Mouse (Mus musculus): ENCODE results near the gene Olfr1341. TPM values are rescaled to one million over a fixed set of nuclear protein-coding genes. Genes with fewer than 3 reads are reported as not detected.

Gene Olfr1341
- polyA plus RNA-seq (2015; fragmentation: Nextera tagmentation; extraction: Ambion mirVana) = not detected in 2 replicates

DNA sequence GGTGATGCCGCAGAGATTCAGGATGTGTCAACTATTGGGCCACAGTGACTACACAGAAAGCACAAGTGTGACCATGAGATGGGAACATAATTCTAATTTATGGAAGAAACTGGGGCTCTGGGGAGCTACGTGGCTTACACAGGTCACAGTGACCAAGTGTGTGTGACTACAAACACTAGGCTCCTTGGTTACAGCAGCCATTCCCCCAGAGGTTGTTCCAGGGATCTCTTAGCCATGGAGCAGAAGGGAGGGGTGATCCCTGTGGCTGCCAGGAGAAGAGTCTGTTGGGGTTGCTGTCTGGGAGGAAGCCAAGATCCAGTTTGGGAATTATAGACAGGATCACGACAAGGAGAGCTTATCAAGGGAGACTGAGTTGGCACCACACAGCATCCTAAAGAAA is at the start of gene Olfr1341:
Gene Olfr1341, plus strand, starts transcription at position 301 of the 400 bp plus-strand sequence.
- H3K9me3 ChIP-seq = no peaks in the 10 kb centered on the region
- H3K9ac ChIP-seq = no peak within 1 kb of the TSS
- no peaks in the 10 kb centered on the region for H3K27me3 ChIP-seq (replicated peaks)
- ATAC-seq = no peak
- H3K4me2 ChIP-seq (replicated peaks) = no peak within 1 kb of the TSS
- no peaks in the 10 kb centered on the region for H3K36me3 ChIP-seq
- WGBS = 84% methylated on average over 3 of the region's 3 CpGs
- H3K27ac ChIP-seq = no peak within 1 kb of the TSS
- no peak within 1 kb of the TSS for H3K4me3 ChIP-seq (replicated peaks)
- H3K4me1 ChIP-seq (replicated peaks) = no peaks in the 10 kb centered on the region

DNA sequence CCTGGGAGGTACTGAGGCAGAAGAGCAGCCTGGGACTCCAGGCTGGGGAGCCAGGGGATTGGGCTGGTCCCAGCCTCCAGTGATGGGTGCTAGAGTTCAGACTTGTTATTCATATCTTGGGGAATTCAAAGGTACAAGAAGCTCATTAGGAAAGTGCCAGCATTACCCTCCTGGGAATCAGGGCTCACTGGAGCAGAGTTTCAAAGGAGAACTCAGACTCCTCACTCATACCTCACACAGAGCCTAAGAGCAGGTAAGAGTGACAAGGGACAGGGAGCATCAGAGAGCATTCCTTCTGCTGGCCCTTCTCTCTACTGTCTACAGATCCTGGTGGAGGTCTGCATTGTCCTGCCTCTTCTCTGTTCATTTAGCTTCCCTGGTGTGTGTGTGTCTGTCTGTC is 44.7 kb upstream of the Olfr1341 start, which contains the start of gene Olfr62:
Gene Olfr62, plus strand, starts transcription at position 301 of the 400 bp plus-strand sequence.
- H3K9me3 ChIP-seq = no peaks in the 10 kb centered on the region
- ATAC-seq = no peak
- H3K9ac ChIP-seq = no peak within 1 kb of the TSS
- H3K36me3 ChIP-seq = no peaks in the 10 kb centered on the region
- no peak within 1 kb of the TSS for H3K4me2 ChIP-seq (replicated peaks)
- H3K27me3 ChIP-seq (replicated peaks) = no peaks in the 10 kb centered on the region
- no peaks in the 10 kb centered on the region for H3K4me1 ChIP-seq (replicated peaks)
- H3K4me3 ChIP-seq (replicated peaks) = no peak within 1 kb of the TSS
- H3K27ac ChIP-seq = no peak within 1 kb of the TSS

DNA sequence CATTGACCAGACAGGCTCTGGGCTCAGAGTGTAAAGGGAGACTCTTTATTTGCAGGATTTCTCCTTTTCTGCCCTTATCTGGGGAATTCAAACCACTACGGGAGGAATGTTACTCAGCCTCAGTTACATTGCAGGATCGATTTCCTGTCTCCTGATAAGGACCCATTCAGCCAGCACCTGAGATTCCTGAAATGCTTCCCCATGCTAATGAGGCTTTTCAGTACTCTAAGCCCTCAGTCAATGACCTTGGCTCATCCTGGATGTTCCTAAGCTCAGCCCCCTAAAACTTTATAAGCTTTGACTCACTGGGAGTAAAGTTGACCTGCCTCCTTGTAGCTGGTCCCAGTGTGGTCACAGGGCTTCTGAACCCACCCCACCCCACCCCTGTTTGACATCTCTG is 16.2 kb upstream of the Olfr1341 start:
- H3K27ac ChIP-seq = no peak overlapping the region
- 23% methylated on average over 2 of the region's 2 CpGs for WGBS
- ATAC-seq = peak; percentile 41

DNA sequence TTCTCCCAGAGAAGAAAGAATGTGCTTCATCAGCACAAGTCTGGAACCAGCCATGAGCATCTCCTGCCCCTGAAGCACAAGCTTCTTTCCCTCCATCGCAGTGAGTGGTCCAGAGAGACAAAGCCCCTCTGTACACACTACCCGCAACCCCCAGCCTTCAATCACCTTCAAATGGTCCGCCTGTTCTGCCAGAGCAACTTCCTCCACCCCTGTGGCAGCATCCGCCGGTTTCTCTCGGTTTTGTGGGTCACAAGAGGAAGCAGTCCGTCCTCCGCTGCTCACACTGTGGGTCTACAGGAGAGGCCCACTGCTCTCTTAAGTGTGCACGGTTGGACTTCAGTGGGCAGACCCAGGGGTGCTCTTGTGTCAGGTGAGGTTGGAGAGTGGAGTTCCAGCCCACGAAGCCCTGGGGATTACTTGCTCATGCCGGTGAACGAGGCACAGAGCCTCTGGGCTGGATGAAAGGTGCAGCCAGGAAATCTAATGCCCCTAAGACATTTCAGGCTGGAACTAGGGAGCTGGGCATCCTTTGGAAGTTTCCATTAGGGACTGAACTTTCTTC is 10.8 kb upstream of the Olfr1341 start, which contains the start of gene Olfr1342:
Gene Olfr1342, minus strand, starts transcription at position 345 of the 562 bp plus-strand sequence.
- Histone ChIP-seq H3K4me1 (replicated peaks) (no peaks in the 10 kb centered on the region), H3K4me2 (replicated peaks) (no peak within 1 kb of the TSS), H3K9ac (no peak within 1 kb of the TSS), H3K27ac (no peak within 1 kb of the TSS), H3K4me3 (replicated peaks) (no peak within 1 kb of the TSS), H3K9me3 (no peaks in the 10 kb centered on the region), H3K27me3 (replicated peaks) (no peaks in the 10 kb centered on the region), H3K36me3 (no peaks in the 10 kb centered on the region)
- WGBS = 54% methylated on average over 12 of the region's 12 CpGs
- ATAC-seq = no peak

More for the DNA sequence above, 16.2 kb upstream of the Olfr1341 start:
- no peak overlapping the region for H3K4me3 ChIP-seq (replicated peaks)
- H3K9ac ChIP-seq = no peak overlapping the region
- no peak overlapping the region for H3K4me2 ChIP-seq (replicated peaks)
- no peaks in the 10 kb centered on the region for H3K9me3 ChIP-seq
- no peaks in the 10 kb centered on the region for H3K27me3 ChIP-seq (replicated peaks)
- H3K36me3 ChIP-seq = no peaks in the 10 kb centered on the region
- H3K4me1 ChIP-seq (replicated peaks) = no peaks in the 10 kb centered on the region

DNA sequence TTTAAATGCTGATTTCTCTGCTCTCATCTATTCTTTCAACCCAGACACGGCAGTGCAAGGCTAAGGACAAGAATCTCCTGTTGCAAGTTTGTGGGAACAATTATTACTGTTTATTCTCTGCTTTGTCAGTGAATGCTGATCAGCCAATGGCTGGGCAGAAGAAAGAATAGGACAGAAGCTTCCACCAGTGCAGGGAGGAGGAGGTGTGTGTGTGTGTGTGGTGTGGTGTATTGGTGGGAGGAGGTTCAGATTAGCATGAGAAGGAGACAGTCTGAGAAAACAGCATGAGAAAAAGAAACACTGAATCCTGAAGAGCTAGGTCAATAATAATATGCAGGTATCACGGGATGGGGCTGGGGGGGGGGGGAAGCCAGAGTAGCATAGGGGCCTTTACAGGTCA is 9.5 kb upstream of the Olfr1341 start:
- Histone ChIP-seq H3K27ac (no peak overlapping the region), H3K27me3 (replicated peaks) (no peaks in the 10 kb centered on the region), H3K4me2 (replicated peaks) (no peak overlapping the region), H3K9me3 (no peaks in the 10 kb centered on the region), H3K36me3 (no peaks in the 10 kb centered on the region), H3K4me1 (replicated peaks) (no peaks in the 10 kb centered on the region), H3K9ac (no peak overlapping the region), H3K4me3 (replicated peaks) (no peak overlapping the region)
- no peak for ATAC-seq
- WGBS = 43% methylated on average over 2 of the region's 2 CpGs

DNA sequence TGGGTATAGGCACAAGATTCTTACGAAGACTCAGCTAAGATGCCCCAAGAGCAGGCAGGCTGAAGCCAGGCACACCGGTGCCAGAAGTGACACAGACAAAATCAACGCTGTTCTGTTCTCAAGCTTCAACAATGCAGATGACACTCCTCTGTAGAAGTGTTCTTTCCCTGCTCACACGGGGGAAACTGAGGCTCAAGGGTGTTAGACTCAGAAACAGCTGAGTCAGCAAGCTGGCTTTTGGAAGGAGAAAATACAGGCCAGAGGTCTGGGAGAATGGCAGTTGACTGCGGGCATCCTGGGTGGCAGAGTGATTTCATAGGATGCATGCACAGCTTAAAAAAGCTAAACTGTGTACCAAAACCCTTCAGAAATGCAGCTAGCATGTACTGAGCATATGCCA is 4.8 kb downstream of the Olfr1341 start:
- 85% methylated on average over 5 of the region's 5 CpGs for WGBS
- ATAC-seq = no peak
- H3K36me3 ChIP-seq = no peaks in the 10 kb centered on the region
- no peak overlapping the region for H3K4me2 ChIP-seq (replicated peaks)
- no peaks in the 10 kb centered on the region for H3K27me3 ChIP-seq (replicated peaks)
- H3K4me3 ChIP-seq (replicated peaks) = no peak overlapping the region
- no peak overlapping the region for H3K9ac ChIP-seq
- H3K4me1 ChIP-seq (replicated peaks) = no peaks in the 10 kb centered on the region
- H3K27ac ChIP-seq = no peak overlapping the region
- no peaks in the 10 kb centered on the region for H3K9me3 ChIP-seq

GRCm38 (mm10) chr4:118711656-118712055 is 8.3 kb downstream of the Olfr1341 start:
- Histone ChIP-seq H3K4me2 (replicated peaks) (no peak overlapping the region), H3K36me3 (no peaks in the 10 kb centered on the region), H3K4me1 (replicated peaks) (no peaks in the 10 kb centered on the region), H3K9me3 (no peaks in the 10 kb centered on the region), H3K9ac (no peak overlapping the region), H3K27me3 (replicated peaks) (no peaks in the 10 kb centered on the region), H3K27ac (no peak overlapping the region), H3K4me3 (replicated peaks) (no peak overlapping the region)
- ATAC-seq = no peak
- 53% methylated on average over 1 of the region's 1 CpGs for WGBS

- Histone ChIP-seq H3K27me3 (replicated peaks) (no peaks in the 10 kb centered on the region), H3K9ac (no peak within 1 kb of the TSS), H3K36me3 (no peaks in the 10 kb centered on the region), H3K4me3 (replicated peaks) (no peak within 1 kb of the TSS), H3K9me3 (no peaks in the 10 kb centered on the region), H3K4me1 (replicated peaks) (no peaks in the 10 kb centered on the region), H3K4me2 (replicated peaks) (no peak within 1 kb of the TSS), H3K27ac (no peak within 1 kb of the TSS)
- no peak for ATAC-seq
Observed at GRCm38 (mm10) chr4:118719838-118720237, 16.5 kb downstream of the Olfr1341 start, which contains the start of gene Olfr1340. Gene Olfr1340 (plus strand): TSS chr4:118720138.

DNA sequence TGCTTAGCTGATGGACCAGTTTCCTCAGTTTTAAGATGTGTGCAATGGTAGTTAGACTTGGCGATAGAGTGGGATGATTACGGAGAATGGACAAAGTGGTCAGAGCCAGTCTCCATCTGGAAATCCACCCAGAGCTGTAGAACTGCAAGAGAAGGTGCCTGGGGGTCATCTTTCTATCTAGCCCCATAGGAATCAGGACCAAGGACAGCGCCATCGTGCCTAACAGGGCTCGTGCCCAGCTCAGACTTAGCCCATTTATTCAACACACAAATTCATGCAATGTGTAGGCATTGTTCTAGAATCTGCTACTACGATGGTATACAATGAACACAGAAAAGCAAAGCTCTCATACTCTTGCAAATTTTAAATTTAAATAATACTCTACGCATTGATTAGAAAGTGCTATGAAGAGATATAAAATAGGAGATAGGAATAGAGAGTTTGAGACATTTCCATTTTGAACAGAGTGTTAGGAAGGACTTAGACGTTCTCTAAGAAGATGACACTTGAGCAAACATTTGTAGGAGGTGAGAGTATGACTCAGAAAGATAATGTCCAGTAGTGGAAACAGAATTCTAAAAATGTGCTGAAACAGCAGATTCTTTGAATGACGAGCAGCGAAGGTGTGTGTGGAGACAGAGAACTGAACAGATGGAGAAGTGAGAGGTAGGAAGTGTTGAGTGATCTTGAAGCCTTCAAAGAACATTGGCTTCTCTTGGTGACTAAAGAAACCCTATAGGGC is 18.6 kb downstream of the Olfr1341 start:
- Histone ChIP-seq H3K9ac (no peak overlapping the region), H3K4me1 (replicated peaks) (no peaks in the 10 kb centered on the region), H3K4me2 (replicated peaks) (no peak overlapping the region), H3K9me3 (no peaks in the 10 kb centered on the region), H3K4me3 (replicated peaks) (no peak overlapping the region), H3K27me3 (replicated peaks) (no peaks in the 10 kb centered on the region), H3K36me3 (no peaks in the 10 kb centered on the region), H3K27ac (no peak overlapping the region)
- no peak for ATAC-seq
- 52% methylated on average over 10 of the region's 10 CpGs for WGBS

DNA sequence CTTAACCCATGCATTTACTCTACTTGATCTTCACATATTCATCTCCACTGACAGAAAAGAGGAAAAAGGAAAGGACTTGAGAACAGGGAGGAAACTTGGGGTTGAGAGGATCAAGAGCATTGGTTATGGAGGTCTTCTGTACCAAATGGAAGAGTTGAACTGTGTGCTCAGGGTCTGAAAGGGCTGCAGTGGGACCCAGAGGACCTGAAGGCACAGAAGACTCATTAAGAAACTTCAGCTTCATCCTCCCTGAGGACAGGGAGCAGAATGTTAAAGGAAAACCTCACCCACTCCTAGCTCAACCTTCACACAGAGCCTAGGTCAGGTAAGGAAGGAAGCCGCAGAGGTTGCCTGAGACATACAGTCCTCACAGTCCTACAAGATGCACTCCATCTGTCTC is 28.6 kb downstream of the Olfr1341 start, which contains the start of gene Olfr1339:
Gene Olfr1339, plus strand, starts transcription at position 301 of the 400 bp plus-strand sequence.
- Histone ChIP-seq H3K27ac (no peak within 1 kb of the TSS), H3K27me3 (replicated peaks) (no peaks in the 10 kb centered on the region), H3K4me1 (replicated peaks) (no peaks in the 10 kb centered on the region), H3K4me3 (replicated peaks) (no peak within 1 kb of the TSS), H3K9ac (no peak within 1 kb of the TSS), H3K4me2 (replicated peaks) (no peak within 1 kb of the TSS), H3K36me3 (no peaks in the 10 kb centered on the region), H3K9me3 (no peaks in the 10 kb centered on the region)
- 86% methylated on average over 1 of the region's 1 CpGs for WGBS
- ATAC-seq = no peak

DNA sequence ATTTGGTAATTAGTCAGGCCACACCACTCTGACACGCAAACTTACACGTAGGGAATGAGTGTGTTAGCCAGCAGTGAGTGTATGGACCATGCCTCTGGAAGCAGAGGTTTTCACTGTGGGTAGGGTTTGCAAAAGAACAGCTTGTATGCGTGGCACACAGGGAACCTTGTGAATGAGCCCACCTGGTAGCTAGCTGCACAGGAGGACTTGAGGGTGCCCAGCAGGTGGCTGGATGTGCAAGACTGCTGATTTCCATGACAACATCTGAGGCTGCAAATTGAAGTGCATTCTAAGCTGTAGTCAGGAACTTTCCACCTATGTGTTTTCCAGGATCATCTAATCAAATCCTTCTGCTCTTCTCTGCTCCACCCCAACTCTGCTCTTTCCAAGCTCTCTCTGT is 36.3 kb downstream of the Olfr1341 start:
- Histone ChIP-seq H3K27ac (no peak overlapping the region), H3K4me1 (replicated peaks) (no peaks in the 10 kb centered on the region), H3K36me3 (no peaks in the 10 kb centered on the region), H3K9me3 (no peaks in the 10 kb centered on the region), H3K27me3 (replicated peaks) (0 out of 2 replicates have a peak, but pooled peaks cover 6% of the 10 kb centered on the region), H3K9ac (no peak overlapping the region), H3K4me2 (replicated peaks) (no peak overlapping the region), H3K4me3 (replicated peaks) (no peak overlapping the region)
- 72% methylated on average over 3 of the region's 3 CpGs for WGBS
- ATAC-seq = no peak

DNA sequence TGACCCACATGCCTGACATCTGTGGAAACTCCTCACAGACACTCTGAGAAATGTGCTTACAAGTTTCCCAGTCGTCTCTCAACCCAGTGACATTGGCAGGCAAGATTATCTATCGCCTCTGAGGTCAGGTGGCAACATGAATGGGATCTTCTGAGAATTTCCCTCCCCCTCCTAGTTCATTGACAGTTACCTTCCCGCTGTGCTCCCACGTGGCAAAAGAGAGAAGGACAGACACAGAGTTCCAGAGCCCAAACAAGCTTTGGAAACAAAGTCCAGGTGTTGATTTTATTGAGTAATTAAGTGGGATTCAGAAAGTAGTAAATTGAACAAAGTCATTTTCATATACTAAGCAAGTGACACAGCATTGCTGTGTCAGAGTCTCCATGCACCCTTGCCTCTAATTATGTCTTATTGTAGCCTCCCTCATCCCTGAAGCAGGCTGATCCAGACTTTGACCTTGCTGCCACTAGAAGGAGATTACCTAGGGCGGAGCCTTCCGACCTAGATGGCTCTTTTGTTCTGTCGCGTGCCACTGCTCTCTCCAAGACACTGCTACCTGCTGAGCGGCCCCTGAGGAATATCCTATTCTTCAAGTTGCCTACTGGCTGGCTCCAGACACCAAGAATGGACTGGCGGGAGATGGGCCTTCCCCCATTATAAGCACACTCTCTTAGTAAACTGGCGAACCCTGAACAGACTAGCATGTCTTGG is 37.8 kb downstream of the Olfr1341 start:
- Histone ChIP-seq H3K4me3 (replicated peaks) (no peak overlapping the region), H3K9ac (no peak overlapping the region), H3K36me3 (no peaks in the 10 kb centered on the region), H3K4me1 (replicated peaks) (no peaks in the 10 kb centered on the region), H3K4me2 (replicated peaks) (peak overlapping the region; percentile 22; the same call in 1 of the 2 replicates), H3K9me3 (no peaks in the 10 kb centered on the region), H3K27ac (no peak overlapping the region), H3K27me3 (replicated peaks) (0 out of 2 replicates have a peak, but pooled peaks cover 6% of the 10 kb centered on the region)
- peak; percentile 75 for ATAC-seq
- WGBS = 10% methylated on average over 11 of the region's 11 CpGs
